Mouse (Mus musculus): ENCODE measurements around the gene Rnf187. TPM values are rescaled to one million over a fixed set of nuclear protein-coding genes. Genes with fewer than 3 reads are reported as not detected.

Rnf187 gene
- polyA plus RNA-seq, 1 experiment from 2014 or later, result 241 TPM

- Histone ChIP-seq H3K4me2 (peak overlapping the region; percentile 70), H3K9me3 (no peaks in the 10 kb centered on the region), H3K4me1 (no peaks in the 10 kb centered on the region; the same call in 1 of the 2 replicates), H3K4me3 (peak overlapping the region; percentile 32), H3K9ac (peak overlapping the region; percentile 33), H3K36me3 (no peaks in the 10 kb centered on the region), H3K27me3 (no peaks in the 10 kb centered on the region), H3K27ac (no peak overlapping the region)
- WGBS, result 9% methylated on average over 17 of the region's 17 CpGs
- no peak; the same call in 1 of the 2 replicates for ATAC-seq (ENCODE audit: borderline replicate concordance, extremely low read depth, low FRiP score, low TSS enrichment)
These were observed 24.2 kb downstream of the Rnf187 start for GRCm38 (mm10) chr11:58914461-58915028.

DNA sequence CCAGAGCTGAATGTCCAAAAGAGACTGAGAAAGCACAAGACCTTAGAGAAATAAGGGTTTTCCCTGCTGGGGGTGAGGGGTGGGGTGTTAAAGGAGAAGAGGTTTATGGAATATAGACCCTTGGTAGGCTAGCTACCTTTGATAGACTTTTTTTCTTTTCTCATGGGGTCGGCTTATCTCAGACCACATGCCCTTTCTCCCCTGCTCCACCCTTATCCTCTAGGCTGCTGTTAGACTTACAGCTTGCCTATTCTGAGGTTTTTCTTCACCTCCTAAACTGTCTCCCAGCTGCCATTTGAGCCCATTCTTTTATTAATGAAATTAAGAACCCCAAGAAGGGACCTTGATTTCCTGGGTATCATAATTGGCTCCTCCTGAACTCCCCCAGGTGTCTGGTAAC, 24.9 kb downstream of the Rnf187 start:
- no peak for ATAC-seq (ENCODE audit: borderline replicate concordance, extremely low read depth, low FRiP score, low TSS enrichment)
- Histone ChIP-seq H3K4me3 (no peak overlapping the region), H3K27ac (no peak overlapping the region), H3K4me1 (no peaks in the 10 kb centered on the region; the same call in 1 of the 2 replicates), H3K36me3 (no peaks in the 10 kb centered on the region), H3K9ac (no peak overlapping the region), H3K9me3 (no peaks in the 10 kb centered on the region), H3K27me3 (no peaks in the 10 kb centered on the region), H3K4me2 (no peak overlapping the region)
- 80% methylated on average over 1 of the region's 1 CpGs for WGBS

- H3K4me3 ChIP-seq, result peak overlapping the region; percentile 73; the same call in 1 of the 2 replicates
- no peaks in the 10 kb centered on the region for H3K9me3 ChIP-seq
- H3K27ac ChIP-seq, result no peak overlapping the region
- WGBS, result 45% methylated on average over 6 of the region's 6 CpGs
- H3K27me3 ChIP-seq, result no peaks in the 10 kb centered on the region
- no peak overlapping the region for H3K9ac ChIP-seq
- ATAC-seq (ENCODE audit: borderline replicate concordance, extremely low read depth, low FRiP score, low TSS enrichment), result no peak
- peaks cover 8% of the 10 kb centered on the region; the same call in 1 of the 2 replicates for H3K4me1 ChIP-seq
- H3K4me2 ChIP-seq, result peak overlapping the region; percentile 84
- H3K36me3 ChIP-seq, result peaks cover 11% of the 10 kb centered on the region
These were observed 33.9 kb downstream of the Rnf187 start for GRCm38 (mm10) chr11:58904838-58905237.

GRCm38 (mm10) chr11:58904410-58904718, 34.4 kb downstream of the Rnf187 start:
- H3K4me2 ChIP-seq, result peak overlapping the region; percentile 84
- no peaks in the 10 kb centered on the region for H3K9me3 ChIP-seq
- WGBS, result under 1% methylated on average over 8 of the region's 8 CpGs
- no peaks in the 10 kb centered on the region for H3K27me3 ChIP-seq
- H3K4me3 ChIP-seq, result peak overlapping the region; percentile 73
- H3K36me3 ChIP-seq, result peaks cover 12% of the 10 kb centered on the region
- ATAC-seq (ENCODE audit: borderline replicate concordance, extremely low read depth, low FRiP score, low TSS enrichment), result peak; percentile 4; the same call in 1 of the 2 replicates
- H3K4me1 ChIP-seq, result peaks cover 8% of the 10 kb centered on the region; the same call in 1 of the 2 replicates
- H3K27ac ChIP-seq, result peak overlapping the region; percentile 56; the same call in 1 of the 2 replicates
- peak overlapping the region; percentile 84 for H3K9ac ChIP-seq

- H3K27me3 ChIP-seq, result no peaks in the 10 kb centered on the region
These were observed 35.0 kb downstream of the Rnf187 start, which contains the start of gene Zfp39 for GRCm38 (mm10) chr11:58903511-58904409. TSS of gene Zfp39 (minus strand) at chr11:58904225.

GRCm38 (mm10) chr11:58901080-58901479, 37.6 kb downstream of the Rnf187 start:
- H3K4me3 ChIP-seq, result no peak overlapping the region

More at GRCm38 (mm10) chr11:58903511-58904409, 35.0 kb downstream of the Rnf187 start, which contains the start of gene Zfp39:
- peak within 1 kb of the TSS; percentile 86 for H3K27ac ChIP-seq
- under 1% methylated on average over 39 of the region's 40 CpGs for WGBS
- ATAC-seq (ENCODE audit: borderline replicate concordance, extremely low read depth, low FRiP score, low TSS enrichment), result peak; percentile 98
- H3K9ac ChIP-seq, result peak within 1 kb of the TSS; percentile 84
- H3K4me3 ChIP-seq, result peak within 1 kb of the TSS; percentile 73
- peaks cover 8% of the 10 kb centered on the region; the same call in 1 of the 2 replicates for H3K4me1 ChIP-seq
- H3K4me2 ChIP-seq, result peak within 1 kb of the TSS; percentile 84
- H3K36me3 ChIP-seq, result peaks cover 18% of the 10 kb centered on the region
- no peaks in the 10 kb centered on the region for H3K9me3 ChIP-seq

DNA sequence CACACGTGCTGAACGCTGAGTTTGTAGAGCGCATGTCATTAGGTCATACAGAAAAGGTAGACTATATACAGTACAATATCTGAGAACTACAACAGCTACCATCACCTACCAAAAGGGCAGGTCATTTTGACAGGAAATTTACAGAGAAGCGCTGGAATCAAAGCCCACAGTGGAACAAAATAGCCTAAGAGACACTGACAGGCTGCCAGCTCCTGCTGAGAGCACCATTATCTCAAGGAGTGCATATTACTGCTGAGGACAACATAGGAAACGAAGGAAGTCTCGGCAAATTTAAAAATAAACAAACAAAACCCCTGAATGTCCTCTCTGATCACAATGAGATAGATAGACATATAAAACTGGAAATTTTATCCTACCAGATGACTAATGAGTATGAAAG, 41.2 kb downstream of the Rnf187 start:
- Histone ChIP-seq H3K9me3 (no peaks in the 10 kb centered on the region), H3K4me3 (no peak overlapping the region), H3K4me1 (no peaks in the 10 kb centered on the region), H3K27ac (no peak overlapping the region), H3K9ac (no peak overlapping the region), H3K4me2 (no peak overlapping the region), H3K36me3 (peaks cover 46% of the 10 kb centered on the region), H3K27me3 (no peaks in the 10 kb centered on the region)
- 70% methylated on average over 6 of the region's 6 CpGs for WGBS
- ATAC-seq (ENCODE audit: borderline replicate concordance, extremely low read depth, low FRiP score, low TSS enrichment), result no peak

More at GRCm38 (mm10) chr11:58901080-58901479, 37.6 kb downstream of the Rnf187 start:
- Histone ChIP-seq H3K9ac (no peak overlapping the region), H3K36me3 (peaks cover 34% of the 10 kb centered on the region), H3K9me3 (no peaks in the 10 kb centered on the region), H3K27me3 (no peaks in the 10 kb centered on the region), H3K4me1 (peaks cover 8% of the 10 kb centered on the region; the same call in 1 of the 2 replicates), H3K4me2 (no peak overlapping the region), H3K27ac (no peak overlapping the region)
- ATAC-seq (ENCODE audit: borderline replicate concordance, extremely low read depth, low FRiP score, low TSS enrichment), result no peak

- Histone ChIP-seq H3K36me3 (peaks cover 62% of the 10 kb centered on the region), H3K27ac (no peak overlapping the region), H3K4me1 (no peaks in the 10 kb centered on the region), H3K4me3 (no peak overlapping the region), H3K9me3 (no peaks in the 10 kb centered on the region), H3K9ac (no peak overlapping the region), H3K4me2 (no peak overlapping the region), H3K27me3 (no peaks in the 10 kb centered on the region)
- 59% methylated on average over 6 of the region's 6 CpGs for WGBS
- no peak for ATAC-seq (ENCODE audit: borderline replicate concordance, extremely low read depth, low FRiP score, low TSS enrichment)
These were observed 44.3 kb downstream of the Rnf187 start for GRCm38 (mm10) chr11:58894456-58894855.

- Histone ChIP-seq H3K27ac (no peak overlapping the region), H3K9me3 (no peaks in the 10 kb centered on the region), H3K27me3 (no peaks in the 10 kb centered on the region), H3K9ac (no peak overlapping the region), H3K4me1 (no peaks in the 10 kb centered on the region), H3K4me3 (no peak overlapping the region), H3K36me3 (peaks cover 39% of the 10 kb centered on the region), H3K4me2 (no peak overlapping the region)
- ATAC-seq (ENCODE audit: borderline replicate concordance, extremely low read depth, low FRiP score, low TSS enrichment), result no peak
- WGBS, result 82% methylated on average over 10 of the region's 10 CpGs
These were observed 48.2 kb downstream of the Rnf187 start for GRCm38 (mm10) chr11:58890511-58890910.

- H3K27me3 ChIP-seq, result no peaks in the 10 kb centered on the region
- WGBS, result 86% methylated on average over 8 of the region's 8 CpGs
- H3K27ac ChIP-seq, result no peak overlapping the region
- H3K4me1 ChIP-seq, result no peaks in the 10 kb centered on the region
- no peak overlapping the region for H3K4me2 ChIP-seq
- ATAC-seq (ENCODE audit: borderline replicate concordance, extremely low read depth, low FRiP score, low TSS enrichment), result no peak
- H3K9ac ChIP-seq, result no peak overlapping the region
- no peaks in the 10 kb centered on the region for H3K9me3 ChIP-seq
- no peak overlapping the region for H3K4me3 ChIP-seq
- peaks cover 26% of the 10 kb centered on the region for H3K36me3 ChIP-seq
These were observed 55.0 kb downstream of the Rnf187 start for GRCm38 (mm10) chr11:58883756-58884155.

All from lung, embryonic 15.5 days (tissue).